Mouse (Mus musculus) E14TG2a.4 (cell line): ENCODE data around the gene Scd4.

Source experiments
- H3K27me3 ChIP-seq: 2 replicates; pipeline ENCODE4 v1.6.1; 2014; ENCODE audit warnings: low read length, control low read depth; ENCODE audit not compliant: insufficient read depth
- H3K36me3 ChIP-seq: 2 replicates; pipeline ENCODE4 v1.6.1; 2014; ENCODE audit warnings: low read length, control low read depth; ENCODE audit not compliant: insufficient read depth
- H3K4me1 ChIP-seq: replicated peaks from 2 replicates; pipeline ENCODE4 v1.6.1; 2014; ENCODE audit warnings: low read depth, low read length, control low read depth
- H3K4me3 ChIP-seq: replicated peaks from 2 replicates; pipeline ENCODE4 v1.5.1; 2014; ENCODE audit warnings: mild to moderate bottlenecking, low read length
- H3K9me3 ChIP-seq: 2 replicates; pipeline ENCODE4 v1.6.1; 2014; ENCODE audit warnings: low read length, control low read depth
- CTCF ChIP-seq: conservative IDR thresholded peaks from 2 replicates; pipeline ENCODE4 v1.5.1; 2014; ENCODE audit warnings: low read length
- NANOG ChIP-seq: IDR thresholded peaks from 2 replicates; pipeline ENCODE4 v1.6.1; 2014; ENCODE audit warnings: borderline replicate concordance, low read length, mixed read lengths
- POU5F1 ChIP-seq: IDR thresholded peaks from 2 replicates; pipeline ENCODE4 v1.6.1; 2014; ENCODE audit warnings: low read length, borderline replicate concordance

Scd4 gene

GRCm38 (mm10) chr19:44332833-44333623, at the start of gene Scd4:
Gene Scd4 (plus strand): TSS chr19:44333092.
- peaks cover 7% of the 10 kb centered on the region; the same call in 1 of the 2 replicates for H3K4me1 ChIP-seq
- peaks cover 32% of the 10 kb centered on the region for H3K27me3 ChIP-seq
- 0 out of 2 replicates have a peak, but pooled peaks cover 9% of the 10 kb centered on the region for H3K9me3 ChIP-seq
- H3K36me3 ChIP-seq: no peaks in the 10 kb centered on the region
- H3K4me3 ChIP-seq: no peak within 1 kb of the TSS
- TF ChIP-seq NANOG: no peak
- TF ChIP-seq POU5F1: no peak
- TF ChIP-seq CTCF: no peak

- Histone ChIP-seq H3K4me3 (peak overlapping the region; percentile 81), H3K36me3 (no peaks in the 10 kb centered on the region), H3K4me1 (peaks cover 92% of the 10 kb centered on the region), H3K27me3 (no peaks in the 10 kb centered on the region; the same call in 1 of the 2 replicates), H3K9me3 (no peaks in the 10 kb centered on the region)
- no peak for TF ChIP-seq POU5F1
These were observed 49.5 kb upstream of the Scd4 start for GRCm38 (mm10) chr19:44283157-44284024.

DNA sequence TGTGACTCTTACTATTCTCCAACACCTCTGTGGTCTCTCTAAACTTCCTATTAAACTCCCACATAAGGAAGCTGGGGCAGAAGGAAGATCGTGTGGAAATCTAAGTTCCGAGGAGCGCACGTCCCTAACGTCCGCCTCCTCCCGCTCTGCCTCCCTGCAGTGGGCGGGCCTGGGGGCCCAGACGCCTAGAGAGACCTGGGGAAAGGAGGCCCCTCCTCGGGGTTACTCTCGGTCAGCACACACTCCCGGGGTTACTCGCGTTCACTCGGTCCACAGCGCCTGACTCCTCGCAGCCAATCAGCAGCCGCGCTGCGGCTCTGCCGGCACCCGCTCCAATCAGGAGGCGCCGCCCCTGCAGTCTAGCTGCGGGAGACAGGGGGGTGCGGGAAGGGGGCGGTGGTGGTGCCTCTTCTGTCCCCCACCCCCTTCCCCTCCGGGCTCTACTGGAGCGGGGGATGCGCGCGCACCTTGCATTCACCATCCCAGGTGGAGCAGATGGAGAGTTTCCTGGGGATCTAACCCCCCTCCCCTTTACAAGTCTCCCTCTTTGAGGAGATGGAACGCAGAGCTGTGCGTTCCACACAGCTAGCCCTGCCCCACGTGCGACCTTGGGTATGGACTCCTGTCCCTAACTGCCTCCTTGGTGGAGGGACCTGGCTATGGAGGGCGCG, 48.7 kb upstream of the Scd4 start:
- no peaks in the 10 kb centered on the region for H3K36me3 ChIP-seq
- peak overlapping the region; percentile 81 for H3K4me3 ChIP-seq
- no peaks in the 10 kb centered on the region; the same call in 1 of the 2 replicates for H3K27me3 ChIP-seq
- TF ChIP-seq POU5F1 (no peak), NANOG (no peak), CTCF (no peak)
- peaks cover 91% of the 10 kb centered on the region for H3K4me1 ChIP-seq
- H3K9me3 ChIP-seq: no peaks in the 10 kb centered on the region

GRCm38 (mm10) chr19:44284723-44285122, 48.2 kb upstream of the Scd4 start:
- TF ChIP-seq NANOG: no peak
- no peak for TF ChIP-seq CTCF
- TF ChIP-seq POU5F1: no peak
- Histone ChIP-seq H3K4me3 (peak overlapping the region; percentile 81), H3K4me1 (peaks cover 89% of the 10 kb centered on the region), H3K9me3 (no peaks in the 10 kb centered on the region), H3K27me3 (no peaks in the 10 kb centered on the region; the same call in 1 of the 2 replicates), H3K36me3 (no peaks in the 10 kb centered on the region)

GRCm38 (mm10) chr19:44285554-44285953, 47.3 kb upstream of the Scd4 start:
- Histone ChIP-seq H3K9me3 (no peaks in the 10 kb centered on the region), H3K27me3 (no peaks in the 10 kb centered on the region; the same call in 1 of the 2 replicates), H3K36me3 (no peaks in the 10 kb centered on the region)

DNA sequence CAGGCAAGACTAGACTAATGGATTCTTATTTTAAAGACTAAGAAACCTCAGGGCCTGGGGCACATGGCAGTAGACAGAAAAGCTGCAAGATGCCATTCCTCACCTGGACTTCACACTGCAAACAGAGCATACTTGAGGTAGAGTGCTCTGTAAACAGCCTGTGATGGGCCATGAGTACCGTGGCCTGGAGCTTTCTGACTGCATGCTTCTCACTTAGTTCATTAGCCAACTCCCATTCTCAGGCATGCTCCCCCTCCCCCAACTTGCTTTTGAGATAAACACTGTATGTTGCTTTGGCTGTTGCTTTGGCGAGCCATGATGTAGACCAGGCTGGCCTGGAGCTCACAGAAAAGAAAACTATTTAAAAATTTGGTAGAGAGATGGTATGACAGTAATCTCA, 46.8 kb upstream of the Scd4 start:
- Histone ChIP-seq H3K4me3 (no peak overlapping the region; the same call in 1 of the 2 replicates), H3K36me3 (no peaks in the 10 kb centered on the region), H3K27me3 (no peaks in the 10 kb centered on the region; the same call in 1 of the 2 replicates), H3K9me3 (no peaks in the 10 kb centered on the region), H3K4me1 (peaks cover 84% of the 10 kb centered on the region)
- TF ChIP-seq NANOG (no peak; the same call in 1 of the 2 replicates), POU5F1 (no peak), CTCF (no peak)

More at GRCm38 (mm10) chr19:44285554-44285953, 47.3 kb upstream of the Scd4 start:
- Histone ChIP-seq H3K4me3 (peak overlapping the region; percentile 81; the same call in 1 of the 2 replicates), H3K4me1 (peaks cover 89% of the 10 kb centered on the region)
- TF ChIP-seq POU5F1 (no peak), CTCF (no peak), NANOG (no peak)

GRCm38 (mm10) chr19:44287415-44288110, 45.3 kb upstream of the Scd4 start:
- no peak for TF ChIP-seq POU5F1
- peaks cover 83% of the 10 kb centered on the region for H3K4me1 ChIP-seq
- no peak overlapping the region for H3K4me3 ChIP-seq
- no peaks in the 10 kb centered on the region for H3K36me3 ChIP-seq
- H3K27me3 ChIP-seq: no peaks in the 10 kb centered on the region; the same call in 1 of the 2 replicates
- H3K9me3 ChIP-seq: no peaks in the 10 kb centered on the region

- no peaks in the 10 kb centered on the region for H3K9me3 ChIP-seq
- H3K4me1 ChIP-seq: peaks cover 75% of the 10 kb centered on the region
- no peaks in the 10 kb centered on the region for H3K27me3 ChIP-seq
- H3K4me3 ChIP-seq: peak overlapping the region; percentile 98
- no peak for TF ChIP-seq POU5F1
- no peak for TF ChIP-seq NANOG
- TF ChIP-seq CTCF: no peak
- H3K36me3 ChIP-seq: peaks cover 24% of the 10 kb centered on the region
These were observed 40.8 kb upstream of the Scd4 start for GRCm38 (mm10) chr19:44292083-44292482.
